Mouse (Mus musculus) olfactory bulb, adult 2 months (tissue): Measurements from ENCODE around the gene Yrdc. TPM values are rescaled to one million over a fixed set of nuclear protein-coding genes. Genes with fewer than 3 reads are reported as not detected.

Source experiments
- H3K27ac ChIP-seq: fragments of 200-500 bp; 2 replicates; pipeline ENCODE4 v1.5.1; 2012; ENCODE audit warnings: low read depth, low read length; ENCODE audit not compliant: insufficient read depth
- H3K4me1 ChIP-seq: fragments of 200-500 bp; 2 replicates; pipeline ENCODE4 v1.6.1; 2012; ENCODE audit warnings: low read length; ENCODE audit not compliant: control insufficient read depth, insufficient read depth
- H3K4me3 ChIP-seq: fragments of 200-500 bp; 2 replicates; pipeline ENCODE4 v1.5.1; 2012; ENCODE audit warnings: mild to moderate bottlenecking, low read depth, low read length, moderate library complexity; ENCODE audit not compliant: insufficient read depth
- CTCF ChIP-seq: fragments of 200-500 bp; IDR thresholded peaks from 2 replicates; pipeline ENCODE4 v1.5.1; 2012; ENCODE audit warnings: low read depth, mild to moderate bottlenecking, low read length, moderate library complexity; ENCODE audit not compliant: insufficient read depth
- POLR2A ChIP-seq: fragments of 200-500 bp; IDR thresholded peaks from 2 replicates; pipeline ENCODE4 v1.6.1; 2012; ENCODE audit warnings: mild to moderate bottlenecking, low read depth, low read length, moderate library complexity; ENCODE audit not compliant: insufficient read depth
- WGBS: fragments of 180-500 bp; shearing (Covaris S2); methylation state at CpG from one replicate; pipeline ENCODE4 v1.1.7; 2018; 5-methylcytosine and 5-hydroxymethylcytosine counted together
- polyA plus RNA-seq: library from polyadenylated mRNA; stranded (reverse); fragments of >200 nt; gene quantifications from 2 replicates; pipeline ENCODE4 v1.2.4, GENCODE M21; 2012; ENCODE audit warnings: low replicate concordance; ENCODE audit not compliant: missing spikeins, insufficient read depth, insufficient read length

Yrdc gene
- polyA plus RNA-seq, 1 experiment, result not detected

DNA sequence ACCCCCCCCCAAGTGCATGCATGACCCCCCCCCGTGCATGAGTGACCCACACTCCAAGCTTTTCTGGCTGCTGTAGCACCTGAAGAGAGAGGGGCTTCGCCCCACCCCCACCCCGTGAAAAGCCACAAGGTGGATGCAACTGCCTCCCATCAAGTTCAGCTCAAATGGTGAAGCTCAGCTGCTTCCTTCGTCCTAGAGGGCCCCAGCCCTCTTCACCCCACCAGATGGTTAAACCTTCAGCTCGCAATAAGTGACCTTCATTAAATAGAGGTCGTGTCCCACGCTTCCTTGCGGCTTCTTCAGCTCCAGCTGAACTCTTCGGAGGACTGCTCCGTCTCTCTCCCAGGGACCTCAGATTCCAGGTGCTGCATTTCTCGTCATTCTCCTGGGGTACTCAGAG, 30.1 kb downstream of the Yrdc start, which contains the start of gene Epha10:
Gene Epha10 (plus strand): TSS at position 301 of the 400 bp plus-strand sequence.
- TF ChIP-seq POLR2A (no peak), CTCF (no peak)
- 6% methylated on average over 11 of the region's 11 CpGs for WGBS
- Histone ChIP-seq H3K27ac (peak within 1 kb of the TSS; percentile 12), H3K4me1 (peaks cover 13% of the 10 kb centered on the region), H3K4me3 (peak within 1 kb of the TSS; percentile 56)

GRCm38 (mm10) chr4:124881341-124881908, 30.9 kb downstream of the Yrdc start:
- peak; percentile 9; the same call in 1 of the 2 replicates for TF ChIP-seq CTCF
- TF ChIP-seq POLR2A, result peak; percentile 30; the same call in 1 of the 2 replicates
- no peak overlapping the region for H3K27ac ChIP-seq
- H3K4me1 ChIP-seq, result peaks cover 17% of the 10 kb centered on the region
- peak overlapping the region; percentile 56 for H3K4me3 ChIP-seq
- under 1% methylated on average over 37 of the region's 37 CpGs for WGBS

DNA sequence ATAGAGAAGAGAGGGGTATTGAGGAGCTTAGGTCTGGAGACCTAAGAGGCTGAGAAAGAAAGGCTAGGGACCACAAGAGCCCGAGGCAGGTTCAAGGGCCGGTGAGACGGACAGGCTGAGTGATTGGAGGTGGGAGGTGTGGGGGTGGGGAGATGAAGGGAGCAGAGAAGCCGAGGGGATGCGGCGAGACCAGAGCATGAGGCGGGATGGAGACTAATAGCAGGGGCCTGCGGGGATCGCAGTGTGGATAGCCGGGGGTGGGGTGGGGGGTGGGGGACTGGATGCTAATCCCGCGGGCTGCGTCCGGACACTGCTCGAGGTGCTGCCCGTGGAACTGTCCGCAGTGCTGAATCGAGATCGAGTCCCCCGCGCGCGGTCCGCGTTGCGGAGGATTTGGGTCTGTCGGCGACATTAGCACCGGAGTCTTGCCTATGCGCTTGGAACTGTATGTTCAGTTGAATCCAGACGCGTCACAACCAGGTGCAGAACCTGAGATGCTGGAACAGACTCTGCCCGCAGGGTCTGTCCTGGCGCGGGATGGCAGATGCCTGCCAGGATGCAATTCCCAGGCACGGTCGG, 31.8 kb downstream of the Yrdc start:
- Histone ChIP-seq H3K27ac (no peak overlapping the region), H3K4me1 (peaks cover 17% of the 10 kb centered on the region), H3K4me3 (peak overlapping the region; percentile 56)
- 2% methylated on average over 37 of the region's 37 CpGs for WGBS
- TF ChIP-seq POLR2A (no peak), CTCF (no peak)

- TF ChIP-seq CTCF (no peak), POLR2A (no peak)
- Histone ChIP-seq H3K4me1 (peaks cover 18% of the 10 kb centered on the region; the same call in 1 of the 2 replicates), H3K27ac (no peak overlapping the region), H3K4me3 (no peak overlapping the region)
- 58% methylated on average over 7 of the region's 7 CpGs for WGBS
Measured at GRCm38 (mm10) chr4:124888702-124889101, 38.2 kb downstream of the Yrdc start.

- 67% methylated on average over 2 of the region's 2 CpGs for WGBS
- Histone ChIP-seq H3K4me1 (peaks cover 28% of the 10 kb centered on the region), H3K27ac (no peak overlapping the region), H3K4me3 (no peak overlapping the region)
- TF ChIP-seq CTCF, result no peak
- no peak for TF ChIP-seq POLR2A
Measured at GRCm38 (mm10) chr4:124889935-124890334, 39.5 kb downstream of the Yrdc start.

GRCm38 (mm10) chr4:124890831-124891230, 40.4 kb downstream of the Yrdc start:
- Histone ChIP-seq H3K27ac (no peak overlapping the region), H3K4me1 (peaks cover 26% of the 10 kb centered on the region), H3K4me3 (no peak overlapping the region)
- TF ChIP-seq CTCF (no peak), POLR2A (no peak)
- 53% methylated on average over 5 of the region's 5 CpGs for WGBS

DNA sequence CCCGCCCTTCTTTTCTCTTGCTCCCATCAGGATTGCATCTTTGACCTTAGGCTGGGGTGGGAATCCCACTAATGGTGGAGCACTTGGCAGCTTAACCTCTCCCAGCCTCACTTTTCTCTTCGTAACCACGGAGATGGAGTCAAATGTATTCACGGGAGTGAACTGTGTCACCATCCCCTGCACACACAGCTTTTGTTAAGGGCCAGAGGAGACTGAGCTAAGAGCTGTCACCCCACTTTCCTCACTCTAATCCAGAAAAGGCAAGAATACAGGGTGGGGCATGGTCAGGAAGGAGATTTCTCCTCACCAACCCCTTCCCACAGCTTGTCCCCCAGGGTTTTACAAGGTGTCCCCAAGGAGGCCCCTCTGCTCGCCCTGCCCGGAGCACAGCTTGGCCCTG, 43.3 kb downstream of the Yrdc start:
- Histone ChIP-seq H3K27ac (no peak overlapping the region), H3K4me1 (peaks cover 24% of the 10 kb centered on the region), H3K4me3 (peak overlapping the region; percentile 60; the same call in 1 of the 2 replicates)
- 40% methylated on average over 6 of the region's 6 CpGs for WGBS
- TF ChIP-seq POLR2A (no peak), CTCF (no peak)

- WGBS, result 3% methylated on average over 83 of the region's 83 CpGs
- peak overlapping the region; percentile 53 for H3K27ac ChIP-seq
Measured at GRCm38 (mm10) chr4:124894508-124895428, 44.3 kb downstream of the Yrdc start.

GRCm38 (mm10) chr4:124898428-124898827, 47.9 kb downstream of the Yrdc start:
- WGBS, result 56% methylated on average over 10 of the region's 10 CpGs
- no peak overlapping the region for H3K27ac ChIP-seq
- TF ChIP-seq POLR2A (no peak), CTCF (no peak)

More at GRCm38 (mm10) chr4:124894508-124895428, 44.3 kb downstream of the Yrdc start:
- peaks cover 24% of the 10 kb centered on the region for H3K4me1 ChIP-seq
- H3K4me3 ChIP-seq, result peak overlapping the region; percentile 60
- TF ChIP-seq CTCF, result no peak
- 0 out of 2 replicates have a peak, but pooled peaks have one; percentile 28 for TF ChIP-seq POLR2A

GRCm38 (mm10) chr4:124899906-124900305, 49.4 kb downstream of the Yrdc start:
- no peak overlapping the region for H3K4me3 ChIP-seq

More at GRCm38 (mm10) chr4:124898428-124898827, 47.9 kb downstream of the Yrdc start:
- peaks cover 16% of the 10 kb centered on the region for H3K4me1 ChIP-seq
- no peak overlapping the region for H3K4me3 ChIP-seq

More at GRCm38 (mm10) chr4:124899906-124900305, 49.4 kb downstream of the Yrdc start:
- no peak for TF ChIP-seq CTCF
- TF ChIP-seq POLR2A, result no peak
- WGBS, result 76% methylated on average over 5 of the region's 5 CpGs
- H3K27ac ChIP-seq, result no peak overlapping the region
- peaks cover 2% of the 10 kb centered on the region; the same call in 1 of the 2 replicates for H3K4me1 ChIP-seq

Other genes starting within 250 kb of the Yrdc start
- gene 3100002H09Rik, start 239.9 kb upstream of the Yrdc start, polyA plus RNA-seq, result not detected in 2 replicates
- gene Pou3f1, start 193.9 kb upstream of the Yrdc start, polyA plus RNA-seq, result not detected in 2 replicates
- gene Utp11, start 157.1 kb upstream of the Yrdc start, polyA plus RNA-seq, result not detected in 2 replicates
- not detected in 2 replicates for gene Fhl3, start 150.0 kb upstream of the Yrdc start, polyA plus RNA-seq
- not detected in 2 replicates for gene Sf3a3, start 135.9 kb upstream of the Yrdc start, polyA plus RNA-seq
- gene Inpp5b, start 108.8 kb upstream of the Yrdc start, polyA plus RNA-seq, result not detected in 2 replicates
- not detected in 2 replicates for gene Mtf1, start 48.6 kb upstream of the Yrdc start, polyA plus RNA-seq
- gene 1110065P20Rik, start 517 bp downstream of the Yrdc start, polyA plus RNA-seq, result not detected in 2 replicates
- not detected in 2 replicates for gene Maneal, start 11.5 kb downstream of the Yrdc start, polyA plus RNA-seq
- gene Epha10, start 30.2 kb downstream of the Yrdc start, polyA plus RNA-seq, result not detected in 2 replicates
- not detected in 2 replicates for gene 9930104L06Rik, start 86.4 kb downstream of the Yrdc start, polyA plus RNA-seq
- not detected in 2 replicates for gene Cdca8, start 88.6 kb downstream of the Yrdc start, polyA plus RNA-seq
- not detected in 2 replicates for gene Rspo1, start 135.8 kb downstream of the Yrdc start, polyA plus RNA-seq
- gene Gnl2, start 165.9 kb downstream of the Yrdc start, polyA plus RNA-seq, result not detected in 2 replicates
- gene Dnali1, start 215.0 kb downstream of the Yrdc start, polyA plus RNA-seq, result not detected in 2 replicates
- gene Snip1, start 216.0 kb downstream of the Yrdc start, polyA plus RNA-seq, result not detected in 2 replicates
- not detected in 2 replicates for gene Meaf6, start 234.5 kb downstream of the Yrdc start, polyA plus RNA-seq